Mouse (Mus musculus): ENCODE data around the gene Il31ra. TPM values are rescaled to one million over a fixed set of nuclear protein-coding genes. Genes with fewer than 3 reads are reported as not detected.

Gene Il31ra
- total RNA-seq, 4 experiments from 2014 or later = not detected

DNA sequence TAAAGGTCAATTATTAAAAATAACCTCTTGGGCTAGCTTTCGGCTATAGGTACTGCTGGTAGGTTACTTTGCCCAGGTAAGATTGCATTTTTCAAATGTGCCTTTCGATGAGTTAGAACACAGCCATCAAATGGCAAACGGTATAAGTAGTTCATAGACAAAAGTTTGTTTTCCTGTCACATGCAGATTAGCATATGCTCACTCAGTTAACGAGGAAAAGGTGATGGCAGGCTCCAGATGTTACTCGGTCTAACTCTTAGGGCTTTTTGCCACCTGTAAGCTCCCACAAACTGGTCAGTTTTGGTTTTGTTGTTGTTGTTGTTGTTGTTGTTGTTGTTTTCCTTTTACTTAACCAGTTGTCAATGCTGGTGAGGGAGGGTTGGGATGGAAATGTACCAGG, 85.7 kb downstream of the Il31ra start:
- DNase-seq (ENCODE audit: low spot score) = no peak

DNA sequence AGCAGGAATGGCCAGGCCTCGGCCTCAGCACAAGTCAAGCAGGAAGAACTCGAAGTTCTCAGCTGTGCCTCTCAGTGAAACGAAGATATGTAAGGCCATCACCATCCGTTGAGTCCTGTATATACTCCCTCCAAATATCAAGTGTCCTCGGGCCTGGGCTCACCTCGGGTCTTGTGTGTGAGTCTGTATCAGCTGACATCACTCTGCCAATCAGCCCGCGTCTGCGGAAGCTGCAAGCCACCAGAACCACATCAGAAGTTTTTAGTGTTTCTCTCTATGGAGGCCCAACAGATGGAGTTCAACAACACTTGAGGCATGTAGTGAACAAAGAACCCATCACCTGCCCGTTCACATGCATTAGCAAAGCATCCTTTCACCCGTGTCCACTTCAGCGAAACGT, 86.5 kb downstream of the Il31ra start:
- no peak for DNase-seq (ENCODE audit: low spot score)

DNA sequence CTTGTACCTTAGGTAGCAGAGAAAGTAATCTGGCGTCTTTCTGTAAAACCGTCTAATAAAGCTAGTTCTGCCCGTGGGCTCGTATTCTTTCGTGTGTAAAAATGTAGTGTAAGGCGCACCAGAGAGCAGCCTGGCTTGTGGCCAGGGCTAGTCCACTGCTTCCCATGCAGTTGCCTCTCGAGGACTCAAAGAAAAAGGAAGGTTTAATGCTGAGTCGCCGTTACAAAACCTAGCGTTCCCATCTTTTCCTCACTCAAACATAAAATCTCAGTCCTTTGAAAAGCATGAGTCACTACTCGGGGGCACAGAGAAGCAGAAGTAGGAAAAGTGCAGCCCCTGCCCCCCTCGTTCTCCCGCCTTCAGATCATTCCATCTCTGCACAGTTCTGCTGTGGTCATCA, 87.4 kb downstream of the Il31ra start:
- DNase-seq (ENCODE audit: low spot score) = no peak

DNA sequence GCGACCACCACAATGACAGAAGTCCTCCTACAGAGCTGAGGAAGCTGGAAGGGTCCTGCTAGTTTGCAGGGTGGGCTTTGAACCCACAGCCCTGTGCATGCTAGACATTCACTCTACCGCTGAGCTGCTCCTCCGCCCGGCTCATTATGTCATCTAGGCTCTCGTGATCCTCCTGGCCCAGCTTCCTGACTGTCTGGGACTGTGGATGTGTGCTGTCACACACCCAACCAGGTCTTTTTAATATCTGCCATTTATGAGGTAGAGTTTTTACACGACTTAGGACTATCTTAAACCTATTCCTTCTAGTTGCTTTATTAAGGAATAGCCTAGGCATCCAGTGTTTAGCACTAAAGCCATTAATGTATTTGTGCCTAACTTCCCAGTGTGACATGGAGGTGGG, 88.7 kb downstream of the Il31ra start:
- DNase-seq (ENCODE audit: low spot score) = no peak

DNA sequence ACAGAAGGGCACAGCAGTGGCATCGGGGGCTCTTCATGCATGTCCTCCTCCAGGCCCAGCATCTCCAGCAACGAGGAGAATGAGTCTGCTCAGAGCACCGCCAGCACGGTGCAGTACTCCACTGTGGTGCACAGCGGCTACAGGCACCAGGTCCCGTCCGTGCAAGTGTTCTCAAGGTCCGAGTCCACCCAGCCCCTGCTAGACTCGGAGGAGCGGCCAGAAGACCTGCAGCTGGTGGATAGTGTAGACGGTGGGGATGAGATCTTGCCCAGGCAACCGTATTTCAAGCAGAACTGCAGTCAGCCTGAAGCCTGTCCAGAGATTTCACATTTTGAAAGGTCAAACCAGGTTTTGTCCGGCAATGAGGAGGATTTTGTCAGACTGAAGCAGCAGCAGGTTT, 90.3 kb downstream of the Il31ra start:
- DNase-seq (ENCODE audit: low spot score) = no peak

DNA sequence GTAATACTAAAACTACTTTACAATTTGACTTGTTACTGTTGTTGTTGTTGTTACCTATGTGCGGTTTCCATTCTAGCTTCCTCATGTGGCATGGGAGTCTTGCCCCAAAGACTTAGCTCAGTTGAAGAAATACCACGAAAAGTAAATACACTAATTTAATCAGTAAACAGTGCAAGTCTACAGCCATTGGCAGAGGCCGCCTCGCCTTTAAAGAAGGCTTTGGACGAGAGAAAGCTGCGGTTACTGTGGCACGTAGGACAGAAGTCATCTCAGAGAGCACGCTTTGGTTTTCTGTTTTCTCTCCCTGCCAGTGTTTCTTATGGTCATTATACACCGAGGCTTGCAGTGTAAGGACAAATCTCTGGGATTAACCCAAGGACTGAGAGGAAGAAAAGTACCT, 93.7 kb downstream of the Il31ra start:
- no peak for DNase-seq (ENCODE audit: low spot score)

DNA sequence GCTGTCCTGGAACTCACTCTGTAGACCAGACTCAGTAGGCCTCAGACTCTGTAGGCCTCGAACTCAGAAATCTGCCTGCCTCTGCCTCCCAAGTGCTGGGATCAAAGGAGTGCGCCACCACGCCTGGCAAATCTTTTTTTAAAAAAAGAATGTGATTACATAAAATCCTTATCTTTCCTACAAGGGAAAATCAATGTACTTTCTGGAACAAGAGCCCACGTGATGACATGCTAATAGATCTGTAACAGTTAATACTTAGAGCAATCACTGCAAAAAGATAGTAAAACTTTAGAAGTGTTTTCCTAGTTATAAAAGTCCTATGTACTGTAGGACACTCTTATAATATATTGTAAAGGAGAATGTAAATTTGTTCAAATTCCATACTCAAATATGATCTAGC, 94.1 kb downstream of the Il31ra start:
- DNase-seq (ENCODE audit: low spot score) = no peak

DNA sequence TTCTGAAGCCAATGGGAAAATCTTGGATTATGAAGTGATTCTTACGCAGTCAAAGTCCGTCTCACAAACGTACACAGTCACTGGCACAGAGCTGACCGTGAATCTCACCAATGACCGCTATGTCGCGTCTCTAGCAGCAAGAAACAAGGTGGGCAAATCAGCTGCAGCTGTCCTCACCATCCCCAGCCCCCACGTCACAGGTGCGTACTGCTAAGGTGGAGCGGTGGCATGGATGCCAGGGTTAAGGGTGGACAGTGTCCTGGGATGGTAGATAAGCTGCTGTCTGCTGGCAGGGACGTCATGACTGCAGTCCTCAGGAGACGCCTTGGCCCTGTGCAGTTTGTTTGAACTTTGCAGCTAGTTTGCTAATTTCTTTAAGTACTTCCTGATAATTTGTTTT, 99.6 kb downstream of the Il31ra start:
- no peak for DNase-seq (ENCODE audit: low spot score)

DNA sequence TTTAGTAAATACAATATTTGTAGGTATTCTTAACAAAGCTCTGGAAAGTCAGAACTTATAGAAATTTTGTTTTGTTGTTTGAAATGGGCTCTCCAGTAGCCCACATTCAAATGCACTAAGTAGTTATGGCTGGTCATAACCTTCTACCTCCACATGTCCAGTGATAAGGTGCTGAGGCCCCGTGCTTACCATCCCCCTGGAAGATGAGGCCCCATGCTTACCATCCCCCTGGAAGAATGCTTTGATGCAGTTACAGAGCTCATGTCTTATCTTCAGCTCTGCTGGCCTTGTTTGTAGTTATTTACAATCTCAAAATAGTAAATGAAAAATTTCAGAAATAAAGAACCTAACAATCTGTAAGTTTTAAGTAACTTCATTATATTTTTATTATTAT, 101.9 kb downstream of the Il31ra start:
- no peak for DNase-seq (ENCODE audit: low spot score)

DNA sequence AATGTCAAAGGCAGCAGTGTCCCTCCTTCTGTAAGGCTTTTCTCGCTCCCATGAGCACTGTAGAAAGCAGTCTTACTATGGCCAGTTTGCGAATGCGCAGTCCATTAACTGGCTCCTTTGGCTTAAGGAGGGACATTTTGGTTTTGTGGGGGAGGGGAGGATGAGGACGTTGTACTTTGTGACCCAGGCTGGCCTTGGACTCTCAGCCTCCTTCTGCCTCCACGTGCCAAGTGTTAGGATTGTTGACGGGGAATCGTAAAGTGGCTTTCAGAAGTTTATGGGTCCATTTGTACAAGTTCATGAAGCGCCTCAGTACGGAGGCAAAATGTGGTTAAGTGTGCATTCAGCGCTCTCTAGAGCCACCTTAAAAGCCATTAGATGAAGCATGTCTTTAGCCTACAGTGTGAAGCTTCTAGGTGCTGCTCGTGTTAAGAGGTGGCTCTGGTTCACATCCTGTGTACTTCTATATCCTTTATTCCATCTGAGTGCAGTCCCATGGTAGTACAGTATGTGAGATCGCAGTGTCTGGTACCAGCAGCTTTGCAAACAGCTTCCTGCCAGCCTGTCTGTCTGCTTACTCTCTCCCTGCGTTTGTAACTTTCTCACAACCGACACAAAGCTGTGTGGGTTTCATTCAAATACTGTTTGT, 102.4 kb downstream of the Il31ra start:
- DNase-seq (ENCODE audit: low spot score) = no peak

DNA sequence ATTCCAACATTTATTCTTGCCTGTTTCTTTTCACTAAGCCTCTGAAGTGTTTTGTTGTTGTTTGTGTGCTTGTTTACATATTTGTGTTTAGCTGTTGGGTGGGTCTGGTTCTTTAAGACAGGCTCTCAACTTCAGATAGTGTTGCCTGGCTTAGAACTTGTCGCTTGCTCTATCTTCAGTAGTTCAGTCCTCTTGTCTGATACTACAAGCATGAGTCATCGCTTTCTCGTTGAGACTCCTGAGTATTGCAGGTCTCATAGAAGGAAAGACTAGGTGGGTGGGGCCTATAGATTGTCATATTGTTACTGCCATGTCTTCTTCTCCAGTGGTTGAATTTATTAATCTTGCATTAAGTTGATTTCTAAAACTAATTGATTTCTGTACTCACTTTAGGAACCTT, 104.1 kb downstream of the Il31ra start:
- DNase-seq (ENCODE audit: low spot score) = no peak

DNA sequence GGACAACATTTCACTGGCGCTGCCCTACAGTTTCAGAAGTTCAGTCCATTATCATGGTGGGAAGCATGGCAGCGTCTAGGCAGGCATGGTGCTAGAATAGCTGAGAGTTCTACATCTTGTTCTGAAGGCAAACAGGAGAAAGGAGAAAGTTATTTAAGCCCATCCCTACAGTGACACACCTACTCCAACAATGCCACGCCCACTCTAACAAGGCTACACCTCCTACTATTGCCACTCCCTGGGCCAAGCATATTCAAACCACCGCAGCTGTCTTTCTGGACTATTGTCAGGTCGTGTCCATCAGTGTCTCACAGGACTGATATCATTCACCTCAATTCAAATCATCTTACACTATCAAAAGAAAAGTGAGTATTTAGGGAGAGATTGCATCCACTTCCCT, 107.5 kb downstream of the Il31ra start:
- DNase-seq (ENCODE audit: low spot score) = no peak

DNA sequence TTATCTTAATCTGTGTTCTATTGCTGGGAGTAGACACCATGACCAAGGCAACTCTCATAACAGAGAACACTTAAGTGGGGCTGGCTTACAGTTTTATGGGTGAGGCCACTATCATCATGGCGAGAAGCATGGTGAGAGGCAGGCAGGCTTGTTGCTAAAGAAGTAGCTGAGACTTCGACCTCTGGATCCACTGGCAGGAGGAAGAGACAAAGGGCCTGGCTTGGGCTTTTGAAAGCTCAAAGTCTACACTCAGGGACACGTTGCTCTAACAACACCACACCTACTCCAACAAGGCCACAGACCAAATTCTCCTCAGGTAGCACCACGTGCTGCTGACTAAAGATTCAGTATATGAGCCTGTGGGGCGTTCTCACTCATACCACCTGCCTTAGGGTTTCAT, 107.9 kb downstream of the Il31ra start:
- no peak for DNase-seq (ENCODE audit: low spot score)

DNA sequence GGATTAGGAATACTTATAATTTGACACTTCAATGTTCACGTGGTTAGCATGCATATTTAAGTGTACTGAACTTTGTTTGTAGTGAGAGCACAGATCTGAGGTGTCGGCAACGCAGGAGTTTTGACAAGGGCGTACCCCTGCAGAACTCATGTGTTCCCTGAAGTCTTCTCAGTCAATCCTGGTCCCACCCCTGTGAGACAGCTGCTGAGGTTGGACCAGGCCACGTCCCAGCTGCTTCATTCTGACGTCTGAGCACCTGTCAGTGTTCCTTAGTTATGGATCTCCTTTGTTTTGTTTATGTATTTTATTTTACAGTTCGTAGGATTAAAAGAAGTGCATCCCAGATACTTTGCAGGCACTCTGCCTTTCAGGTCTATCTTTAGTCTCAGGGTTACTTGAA, 111.1 kb downstream of the Il31ra start:
- no peak for DNase-seq (ENCODE audit: low spot score)

DNA sequence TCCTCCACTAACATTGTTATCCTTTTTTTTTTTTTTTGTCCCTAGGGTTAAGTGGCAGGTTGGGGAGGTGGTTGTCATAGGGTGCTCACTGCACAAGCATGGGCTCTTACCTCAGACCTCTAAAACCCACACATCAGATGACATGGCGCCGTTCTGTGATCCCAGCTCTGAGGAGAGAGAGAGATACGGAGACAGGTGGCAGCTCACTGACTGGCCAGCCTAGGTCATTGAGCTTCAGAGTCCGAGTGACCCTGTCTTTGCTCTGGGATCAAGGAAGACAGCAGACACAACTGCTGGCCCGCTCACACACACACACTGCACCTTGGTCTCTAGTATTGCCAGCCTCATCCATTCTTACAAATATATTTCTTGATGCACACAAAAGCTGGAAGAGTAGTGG, 111.6 kb downstream of the Il31ra start:
- no peak for DNase-seq (ENCODE audit: low spot score)

DNA sequence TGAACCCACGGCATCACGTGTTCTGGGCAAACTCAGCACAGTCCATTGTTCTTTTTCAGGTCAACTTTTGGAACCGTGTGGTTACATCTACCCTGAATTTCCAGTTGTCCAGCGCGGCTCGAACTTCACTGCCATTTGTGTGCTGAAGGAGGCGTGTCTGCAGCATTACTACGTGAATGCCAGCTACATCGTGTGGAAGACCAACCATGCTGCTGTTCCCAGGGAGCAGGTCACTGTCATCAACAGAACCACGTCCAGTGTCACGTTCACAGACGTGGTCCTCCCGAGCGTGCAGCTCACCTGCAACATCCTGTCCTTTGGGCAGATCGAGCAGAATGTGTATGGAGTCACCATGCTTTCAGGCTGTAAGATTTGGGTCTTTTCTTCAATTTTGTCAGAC, 114.2 kb downstream of the Il31ra start:
- DNase-seq (ENCODE audit: low spot score) = no peak

DNA sequence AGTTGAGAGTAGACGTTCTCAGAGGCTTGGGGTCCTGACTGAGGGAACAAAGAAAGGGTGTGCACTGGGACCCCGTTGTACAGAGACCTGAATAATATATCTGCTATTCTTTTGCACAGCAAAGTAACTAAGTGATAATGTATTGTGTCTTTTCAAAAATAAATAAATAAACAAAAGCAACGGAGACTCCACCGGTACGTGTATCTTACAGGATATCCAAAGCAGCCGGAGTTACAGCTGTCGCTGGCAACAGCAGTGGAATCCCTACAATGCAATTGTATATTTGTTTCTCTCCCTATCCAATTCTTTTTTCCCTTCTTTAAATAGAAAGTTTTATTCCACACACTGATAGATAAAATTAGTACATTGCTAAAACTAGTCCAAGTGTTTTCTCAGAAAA, 115.1 kb downstream of the Il31ra start:
- no peak for DNase-seq (ENCODE audit: low spot score)

DNA sequence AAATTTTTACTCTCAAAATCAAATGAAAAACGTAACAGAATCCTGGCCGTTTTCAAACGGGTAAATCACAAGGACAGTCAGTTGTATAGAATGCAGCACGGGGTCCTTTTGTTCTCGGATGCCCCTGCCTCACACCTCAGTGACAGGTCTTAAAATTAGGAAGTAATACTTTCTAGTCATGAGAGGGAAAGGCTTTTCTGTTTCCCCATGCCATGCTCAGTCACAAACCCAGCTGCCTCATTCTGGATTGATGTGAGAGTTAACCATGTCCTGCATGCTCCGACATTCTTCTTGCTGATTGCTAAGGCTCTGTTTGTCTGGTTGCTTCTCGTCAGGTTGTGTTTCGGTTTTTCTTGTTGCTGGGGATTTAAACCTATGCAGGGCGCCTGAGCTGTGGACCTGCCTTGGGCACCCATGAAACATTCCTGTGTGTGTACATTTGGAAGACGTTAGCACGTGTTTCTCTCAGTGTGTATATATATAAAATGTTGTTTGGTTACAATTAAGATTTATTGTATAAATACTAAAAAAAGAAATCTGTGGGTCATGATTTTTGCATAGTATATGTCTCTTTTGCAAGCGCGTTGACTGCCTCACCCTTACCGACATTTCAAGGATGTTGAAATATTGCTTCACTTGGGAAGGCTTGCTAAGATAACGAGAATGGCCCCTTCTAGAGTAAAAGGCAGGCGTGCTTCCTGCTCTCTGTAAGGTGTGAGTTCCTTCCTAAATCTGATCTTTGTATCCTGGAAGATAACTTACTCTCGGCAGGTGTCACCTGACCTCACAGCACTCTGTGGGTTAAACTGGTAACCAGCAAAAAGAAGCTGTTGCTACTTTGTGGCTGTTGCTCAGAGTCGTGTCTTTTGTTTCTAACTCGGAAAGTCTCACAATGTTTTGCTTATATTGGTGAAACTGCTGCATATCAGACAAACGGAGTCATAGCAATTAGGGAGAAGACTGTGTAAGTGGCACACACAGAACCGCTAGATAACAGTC, 120.1 kb downstream of the Il31ra start:
- no peak for DNase-seq (ENCODE audit: low spot score)

DNA sequence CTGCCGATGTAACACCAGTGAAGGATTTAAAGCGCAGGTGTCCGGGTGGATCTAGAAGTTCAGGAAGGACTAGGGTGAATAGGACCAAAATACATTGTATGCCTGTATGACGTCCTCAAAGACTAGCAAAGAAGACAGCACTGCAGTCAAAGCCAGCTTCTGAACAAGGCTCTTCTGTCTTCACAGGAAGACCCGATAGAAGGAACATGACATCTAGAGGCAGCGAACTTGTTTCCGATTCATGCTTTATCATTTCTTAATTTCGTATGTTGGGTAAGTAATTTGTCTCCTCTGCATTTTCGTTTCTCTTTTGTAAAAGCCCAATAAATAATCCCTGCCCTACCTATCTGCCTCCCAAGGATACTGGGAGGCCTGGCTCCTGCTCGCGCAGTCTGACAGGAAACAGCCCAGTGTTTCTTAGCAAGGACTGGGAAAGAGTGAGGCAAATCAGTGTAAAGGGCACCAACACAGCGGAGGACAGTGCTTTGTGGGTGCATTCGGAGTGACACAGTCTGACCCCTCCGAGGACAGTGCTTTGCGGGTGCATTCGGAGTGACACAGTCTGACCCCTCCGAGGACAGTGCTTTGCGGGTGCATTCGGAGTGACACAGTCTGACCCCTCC, 121.6 kb downstream of the Il31ra start:
- no peak for DNase-seq (ENCODE audit: low spot score)

DNA sequence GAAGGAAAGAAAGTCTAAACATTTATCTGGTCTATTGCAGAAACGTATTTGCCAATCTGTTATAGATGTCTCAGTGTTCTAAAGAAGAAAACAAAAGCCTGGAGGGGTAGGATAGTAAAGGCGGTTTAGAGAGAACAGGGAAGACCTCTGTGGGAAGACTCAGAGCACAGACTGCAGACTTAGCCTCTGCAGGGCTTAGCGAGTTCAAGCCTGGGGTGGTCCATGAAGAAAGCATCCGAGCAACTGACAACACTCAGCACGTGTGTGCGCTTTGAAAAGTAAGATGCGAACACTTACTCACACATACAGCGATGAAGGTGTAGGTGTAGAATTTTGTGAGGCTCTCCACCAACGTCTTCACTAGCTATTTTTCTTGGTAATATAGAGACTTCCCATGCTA, 123.0 kb downstream of the Il31ra start:
- no peak for DNase-seq (ENCODE audit: low spot score)
